ENCODE assay signal across 24 mouse cellular contexts in genomic region chr9:97645746-97646145, GRCm38 (mm10).
A peak's percentile ranks its signal among the peaks of the same experiment; 100 is the strongest.
DNase-seq lines count a peak whose midpoint lies in the region; ATAC-seq lines count a peak whose summit lies in the region.
"Had no signal": no experiment of that assay in that cellular context is flagged by ENCODE, and none has a peak within 500 bp of the region (broad histone marks: within the 10 kb centered on the region; RNA-seq: fewer than 3 reads in every experiment).

No protein-coding gene starts in this region.

- WGBS in heart, embryonic 12.5 days = 68% methylated on average over 3 of the region's 3 CpGs

- peak; percentile 64 for DNase-seq in heart, adult 11 months
- peak; percentile 40 to 41 for DNase-seq in layer of hippocampus, adult 8-10 months (ENCODE audit: low spot score in 2 of 2)
- no peak for DNase-seq in layer of hippocampus, postnatal 25 days (ENCODE audit: extremely low spot score in 1 of 2, low spot score in 1 of 2)
- peak; percentile 33 for DNase-seq in right cerebral cortex, adult 18-20 months
- no peak for DNase-seq in right cerebral cortex, postnatal 14 days
- DNase-seq in layer of hippocampus, adult 9-11 months = peak; percentile 56
- no peak for DNase-seq in neural tube, embryonic 10.5 days (ENCODE audit: extremely low spot score, low spot score)
- DNase-seq: adrenal gland, adult 2 months; adrenal gland, postnatal 14 days; cerebellum, adult 18-20 months; cerebellum, adult 9-10 months; cerebellum, postnatal 14 days; gastrocnemius, adult 2 months; gastrocnemius, postnatal 14 days; heart, adult 18-20 months; heart, postnatal 14 days; heart, postnatal 4 days had no signal

- no peak overlapping the region for H3K9ac ChIP-seq in heart, embryonic 12.5 days
- H3K9ac ChIP-seq: forebrain, embryonic 15.5 days; heart, embryonic 13.5 days; hindbrain, embryonic 14.5 days had no signal

- H3K4me3 ChIP-seq in heart, embryonic 12.5 days = no peak overlapping the region
- H3K4me3 ChIP-seq: forebrain, embryonic 10.5 days; forebrain, embryonic 15.5 days; gastrocnemius, adult 2 months; heart, embryonic 13.5 days had no signal

- H3K9me3 ChIP-seq in heart, embryonic 12.5 days (replicated peaks) = no peaks in the 10 kb centered on the region
- H3K9me3 ChIP-seq: forebrain, embryonic 10.5 days; forebrain, embryonic 15.5 days; heart, embryonic 13.5 days had no signal

- H3K27me3 ChIP-seq in heart, embryonic 12.5 days (replicated peaks) = no peaks in the 10 kb centered on the region
- H3K27me3 ChIP-seq: forebrain, embryonic 15.5 days; heart, embryonic 13.5 days had no signal

- H3K4me2 ChIP-seq in heart, embryonic 12.5 days = no peak overlapping the region
- H3K4me2 ChIP-seq: forebrain, embryonic 15.5 days; heart, embryonic 13.5 days; hindbrain, embryonic 14.5 days had no signal

- no peak overlapping the region for H3K27ac ChIP-seq in heart, embryonic 12.5 days (ENCODE audit: poor library complexity, severe bottlenecking)
- H3K27ac ChIP-seq: forebrain, embryonic 10.5 days; forebrain, embryonic 15.5 days; gastrocnemius, adult 2 months; heart, embryonic 13.5 days; hindbrain, embryonic 14.5 days; hindbrain, postnatal 0 days had no signal

- no peaks in the 10 kb centered on the region for H3K4me1 ChIP-seq in heart, embryonic 12.5 days (replicated peaks)
- H3K4me1 ChIP-seq: forebrain, embryonic 15.5 days; heart, embryonic 13.5 days had no signal

- H3K36me3 ChIP-seq in heart, embryonic 12.5 days = no peaks in the 10 kb centered on the region
- H3K36me3 ChIP-seq: forebrain, embryonic 10.5 days; forebrain, embryonic 15.5 days; heart, embryonic 13.5 days had no signal

- ATAC-seq in heart, embryonic 12.5 days (ENCODE audit: insufficient number of reproducible peaks, low FRiP score) = no peak
- ATAC-seq: CD4-positive, CD25-positive, alpha-beta regulatory T cell, adult 4 months; forebrain, embryonic 15.5 days; hindbrain, postnatal 0 days had no signal

Comparison
In these comparisons a context has a peak if more than half of its experiments do, and no peak if none do; other contexts are left out.
1. DNase-seq: peak in heart, adult 11 months (single experiment), layer of hippocampus, adult 8-10 months (2 of 2), right cerebral cortex, adult 18-20 months (single experiment) and layer of hippocampus, adult 9-11 months (single experiment); none in layer of hippocampus, postnatal 25 days (0 of 2), right cerebral cortex, postnatal 14 days (single experiment) and neural tube, embryonic 10.5 days (single experiment).